Mouse (Mus musculus) forebrain, embryonic 10.5 days (tissue): ENCODE data around the gene Fosl1. TPM values are rescaled to one million over a fixed set of nuclear protein-coding genes. Genes with fewer than 3 reads are reported as not detected.
A peak's percentile ranks its signal among the peaks of the same experiment; 100 is the strongest.

Experiments used
- DNase-seq: peaks from one replicate; pipeline ENCODE4 v3.0.0-alpha.2; 2017; ENCODE audit warnings: low spot score; ENCODE audit errors: extremely low spot score
- H3K27ac ChIP-seq: fragments of 300-500 bp; sonication (generic); 2 replicates; pipeline ENCODE4 v1.5.1; 2016; ENCODE audit warnings: mild to moderate bottlenecking
- H3K27me3 ChIP-seq: fragments of 300-500 bp; sonication (generic); 2 replicates; pipeline ENCODE4 v1.6.1; 2016; ENCODE audit warnings: mild to moderate bottlenecking; ENCODE audit not compliant: poor library complexity, severe bottlenecking
- H3K36me3 ChIP-seq: fragments of 300-500 bp; sonication (generic); replicated peaks from 2 replicates; pipeline ENCODE4 v1.6.1; 2016; ENCODE audit warnings: mild to moderate bottlenecking, moderate library complexity
- H3K4me1 ChIP-seq: fragments of 300-500 bp; sonication (generic); 2 replicates; pipeline ENCODE4 v1.6.1; 2016
- H3K4me3 ChIP-seq: fragments of 300-500 bp; sonication (generic); 2 replicates; pipeline ENCODE4 v1.5.1; 2016; ENCODE audit warnings: mild to moderate bottlenecking, moderate library complexity
- H3K9me3 ChIP-seq: fragments of 300-500 bp; sonication (generic); 2 replicates; pipeline ENCODE4 v1.6.1; 2016; ENCODE audit warnings: mild to moderate bottlenecking, moderate library complexity
- WGBS: fragments of 180-500 bp; shearing (Covaris S2); methylation state at CpG from one replicate; pipeline ENCODE4 v1.1.7; 2016; 5-methylcytosine and 5-hydroxymethylcytosine counted together
- polyA plus RNA-seq: library from polyadenylated mRNA; unstranded; fragments of >200 nt; fragmentation: Nextera tagmentation; extraction: Ambion mirVana; gene quantifications from 2 replicates; pipeline ENCODE4 v1.2.1, GENCODE M21; 2016

Gene Fosl1
- polyA plus RNA-seq, 1 experiment from 2014 or later: not detected

DNA sequence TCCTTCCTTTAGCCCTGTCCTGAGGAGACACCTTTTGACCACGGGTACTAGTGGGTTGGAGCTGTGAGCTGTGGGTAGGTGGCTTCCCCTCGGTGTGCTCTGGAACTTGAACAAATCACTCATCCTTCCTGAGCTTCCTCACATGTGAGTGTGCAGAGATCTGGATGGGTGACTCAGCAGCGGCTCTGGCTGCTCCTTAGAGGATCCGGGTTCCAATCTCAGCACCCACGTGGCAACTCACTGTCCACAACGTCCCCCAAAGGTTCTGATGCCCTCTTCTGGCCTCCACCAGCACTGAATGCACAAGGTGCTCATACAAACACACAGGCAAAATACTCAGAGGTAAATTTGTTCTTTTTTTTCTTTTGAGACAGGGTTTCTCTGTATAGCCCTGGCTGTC is 4.4 kb downstream of the Fosl1 start:
- Histone ChIP-seq H3K4me1 (peaks cover 43% of the 10 kb centered on the region), H3K27ac (no peak overlapping the region), H3K9me3 (peaks cover 6% of the 10 kb centered on the region; the same call in 1 of the 2 replicates), H3K4me3 (no peak overlapping the region), H3K27me3 (peaks cover 53% of the 10 kb centered on the region), H3K36me3 (peaks cover 16% of the 10 kb centered on the region)
- 80% methylated on average over 6 of the region's 6 CpGs for WGBS
- no peak for DNase-seq

DNA sequence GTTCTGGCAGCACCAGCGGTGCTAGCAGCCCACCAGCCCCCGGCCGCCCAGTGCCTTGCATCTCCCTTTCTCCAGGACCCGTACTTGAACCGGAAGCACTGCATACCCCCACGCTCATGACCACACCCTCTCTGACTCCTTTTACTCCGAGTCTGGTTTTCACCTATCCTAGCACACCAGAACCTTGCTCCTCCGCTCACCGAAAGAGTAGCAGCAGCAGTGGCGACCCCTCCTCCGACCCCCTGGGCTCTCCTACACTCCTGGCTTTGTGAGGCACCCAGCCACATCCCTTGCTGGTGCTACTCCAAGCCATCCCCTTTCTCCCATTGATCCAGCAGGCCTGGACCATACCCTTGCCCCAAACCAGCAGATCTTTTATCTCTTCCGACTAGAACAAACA is 7.7 kb downstream of the Fosl1 start:
- peaks cover 39% of the 10 kb centered on the region for H3K27me3 ChIP-seq
- 86% methylated on average over 12 of the region's 12 CpGs for WGBS
- no peak for DNase-seq
- no peak overlapping the region for H3K27ac ChIP-seq
- peaks cover 43% of the 10 kb centered on the region for H3K4me1 ChIP-seq
- no peaks in the 10 kb centered on the region for H3K9me3 ChIP-seq
- peaks cover 16% of the 10 kb centered on the region for H3K36me3 ChIP-seq
- H3K4me3 ChIP-seq: peak overlapping the region; percentile 87

DNA sequence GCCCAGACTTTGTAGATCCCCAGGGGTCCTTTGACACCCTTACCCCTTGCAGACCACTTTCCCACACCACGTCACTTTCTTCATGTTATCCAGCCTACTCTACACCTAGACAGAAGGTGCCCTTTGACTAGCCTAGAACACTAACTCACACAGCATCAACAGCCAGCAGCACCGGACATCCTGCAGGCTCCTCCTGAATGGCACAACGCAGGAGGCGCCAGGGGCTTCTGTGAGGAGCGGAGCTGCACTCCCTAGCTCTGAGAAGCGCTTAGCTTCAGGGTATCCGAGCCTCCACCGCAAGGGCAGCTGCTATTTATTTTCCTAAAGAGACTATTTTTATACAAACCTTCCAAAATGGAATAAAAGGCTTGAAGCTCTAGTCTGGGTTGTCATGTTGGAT is 8.2 kb downstream of the Fosl1 start:
- DNase-seq: no peak
- Histone ChIP-seq H3K27me3 (peaks cover 34% of the 10 kb centered on the region), H3K4me1 (peaks cover 44% of the 10 kb centered on the region), H3K27ac (peak overlapping the region; percentile 88; the same call in 1 of the 2 replicates), H3K9me3 (no peaks in the 10 kb centered on the region), H3K4me3 (peak overlapping the region; percentile 87), H3K36me3 (peaks cover 16% of the 10 kb centered on the region)
- WGBS: 72% methylated on average over 8 of the region's 8 CpGs

DNA sequence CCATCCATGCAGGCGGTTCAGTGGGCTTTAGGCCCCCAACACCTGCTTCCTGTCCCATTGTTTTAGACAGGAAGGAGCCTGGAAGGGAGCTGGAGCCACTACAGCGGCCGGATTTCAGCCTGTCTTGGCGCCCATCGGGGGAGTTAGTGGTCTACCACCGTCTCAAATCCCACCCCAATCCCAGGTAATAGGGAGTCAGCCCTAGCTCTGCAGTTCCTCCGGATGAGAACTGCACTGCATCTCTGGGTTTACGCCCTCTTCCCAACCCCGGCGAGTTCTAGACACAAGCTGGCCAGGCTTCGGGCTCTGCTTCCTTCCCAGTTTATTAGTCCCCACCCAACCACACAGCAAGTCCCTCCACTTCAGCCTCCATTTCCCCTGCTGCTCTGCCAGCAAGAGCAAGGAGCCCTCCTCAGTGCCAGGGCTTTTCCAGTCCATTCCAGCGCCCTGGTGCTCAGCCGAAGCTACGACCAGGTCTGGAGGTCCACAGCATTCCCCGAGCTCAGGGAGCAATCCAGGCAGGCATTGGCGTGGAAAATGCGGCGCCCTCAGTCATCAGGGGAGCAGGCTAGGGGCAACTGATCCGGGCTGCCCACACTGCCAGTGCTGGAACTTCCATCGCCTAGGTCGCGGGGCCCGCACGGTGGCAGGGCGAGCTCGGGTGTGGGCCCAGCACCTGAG is 9.0 kb downstream of the Fosl1 start:
- WGBS: 7% methylated on average over 26 of the region's 26 CpGs
- DNase-seq: no peak
- H3K4me1 ChIP-seq: peaks cover 51% of the 10 kb centered on the region
- peaks cover 16% of the 10 kb centered on the region for H3K36me3 ChIP-seq
- peaks cover 26% of the 10 kb centered on the region for H3K27me3 ChIP-seq
- no peaks in the 10 kb centered on the region for H3K9me3 ChIP-seq
- peak overlapping the region; percentile 87 for H3K4me3 ChIP-seq
- H3K27ac ChIP-seq: peak overlapping the region; percentile 88

DNA sequence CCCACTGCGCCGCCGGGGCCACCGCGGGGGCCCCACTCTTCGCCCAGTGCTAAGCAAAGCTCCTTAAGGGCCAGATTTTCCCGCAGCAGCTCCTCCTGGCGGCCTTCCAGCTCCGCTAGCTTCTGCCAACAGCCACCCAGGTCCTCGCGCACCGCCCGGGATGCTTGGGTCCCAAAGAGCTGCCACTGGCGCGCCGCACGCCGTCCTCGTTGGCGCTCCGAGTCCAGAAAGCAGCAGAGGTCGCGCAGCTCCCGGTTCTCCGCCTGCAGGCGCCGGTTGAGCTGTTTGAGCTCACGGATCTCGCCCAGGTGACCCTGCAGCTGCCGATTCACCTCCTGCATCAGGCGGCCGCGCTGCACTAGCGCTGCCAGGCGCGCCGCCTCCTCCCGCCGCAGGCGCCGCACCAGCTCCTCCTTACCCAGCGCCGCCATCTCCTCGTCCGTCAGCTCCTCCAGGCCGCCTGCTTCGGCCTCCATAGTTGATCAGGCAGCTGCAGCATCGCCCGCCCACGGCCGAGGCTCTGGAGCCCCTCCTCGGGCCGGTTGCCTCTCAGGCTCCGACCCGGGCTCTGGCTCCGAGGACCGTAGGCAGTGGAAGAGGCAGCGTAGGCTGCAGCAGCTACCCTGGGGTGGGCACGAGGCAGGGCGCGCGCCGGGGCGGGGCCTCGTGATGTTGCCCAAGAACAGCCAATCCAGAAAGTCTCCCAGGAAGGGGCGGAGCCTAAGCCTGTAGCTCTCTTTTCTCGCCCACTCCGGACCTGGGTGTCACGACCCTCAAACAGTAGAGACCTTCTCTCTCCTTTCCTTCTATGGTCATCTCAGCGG is 9.8 kb downstream of the Fosl1 start:
- peaks cover 19% of the 10 kb centered on the region for H3K27me3 ChIP-seq
- under 1% methylated on average over 70 of the region's 70 CpGs for WGBS
- H3K4me1 ChIP-seq: peaks cover 55% of the 10 kb centered on the region
- peak overlapping the region; percentile 88 for H3K27ac ChIP-seq
- H3K36me3 ChIP-seq: peaks cover 18% of the 10 kb centered on the region
- peak; percentile 94 for DNase-seq
- H3K9me3 ChIP-seq: no peaks in the 10 kb centered on the region
- H3K4me3 ChIP-seq: peak overlapping the region; percentile 87

DNA sequence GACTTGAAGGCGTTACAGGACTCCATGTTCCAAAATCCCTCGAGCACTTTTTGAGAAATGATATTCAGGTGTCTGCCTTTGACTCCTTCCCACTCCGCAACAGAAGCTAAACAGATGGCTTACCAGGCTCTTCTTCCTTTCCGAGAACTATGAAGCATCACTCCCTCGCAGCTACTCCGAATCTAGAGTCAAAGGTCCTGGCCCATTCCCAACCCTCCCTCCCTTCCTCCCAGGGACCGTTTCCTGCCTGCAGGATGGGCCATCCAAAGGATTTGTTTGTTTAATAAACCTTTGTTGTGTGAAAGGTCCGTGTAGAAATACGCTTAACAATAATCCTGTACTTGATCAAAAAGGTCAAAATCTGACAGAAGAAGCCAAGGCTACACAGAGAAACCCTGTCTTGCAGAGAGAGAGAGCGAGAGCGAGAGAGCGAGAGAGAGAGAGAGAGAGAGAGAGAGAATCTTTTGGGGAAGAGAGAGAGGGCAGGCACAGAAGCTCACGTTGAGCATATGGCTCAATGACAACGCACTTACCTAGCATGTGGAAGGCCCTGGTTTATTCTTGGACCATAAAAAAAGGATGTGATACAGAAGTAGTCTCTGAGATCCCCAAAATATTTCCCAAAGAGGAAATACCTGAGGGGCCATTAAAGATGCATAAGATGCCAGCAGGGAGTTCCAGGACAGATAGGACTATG is 10.5 kb downstream of the Fosl1 start, which contains the start of gene Ccdc85b:
TSS of gene Ccdc85b (minus strand) at position 149 of the 697 bp plus-strand sequence.
- WGBS: 15% methylated on average over 14 of the region's 14 CpGs
- peak within 1 kb of the TSS; percentile 87 for H3K4me3 ChIP-seq
- peaks cover 26% of the 10 kb centered on the region for H3K36me3 ChIP-seq
- peaks cover 55% of the 10 kb centered on the region for H3K4me1 ChIP-seq
- peak within 1 kb of the TSS; percentile 88 for H3K27ac ChIP-seq
- no peak for DNase-seq
- peaks cover 19% of the 10 kb centered on the region for H3K27me3 ChIP-seq
- no peaks in the 10 kb centered on the region for H3K9me3 ChIP-seq

DNA sequence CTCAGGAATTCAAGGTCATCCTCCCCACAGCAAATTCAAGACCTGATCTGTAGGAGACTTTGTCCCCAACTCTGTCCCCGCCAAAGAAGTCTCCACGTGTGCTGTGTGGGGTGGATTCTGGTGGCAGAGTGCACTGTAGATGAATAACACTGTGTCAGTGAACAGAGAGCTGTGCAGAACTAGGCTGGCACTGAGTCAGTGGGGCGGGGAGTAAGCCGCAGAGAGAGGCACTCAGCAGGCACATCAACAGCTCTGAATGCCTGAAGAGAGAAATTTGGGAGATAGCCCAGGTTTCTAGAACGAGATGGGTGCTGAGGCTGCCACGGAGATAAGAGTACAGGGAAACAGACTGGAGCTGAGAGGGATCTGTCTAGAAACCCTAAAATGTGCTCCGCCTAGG is 11.7 kb downstream of the Fosl1 start:
- WGBS: 68% methylated on average over 7 of the region's 7 CpGs
- peaks cover 61% of the 10 kb centered on the region for H3K4me1 ChIP-seq

DNA sequence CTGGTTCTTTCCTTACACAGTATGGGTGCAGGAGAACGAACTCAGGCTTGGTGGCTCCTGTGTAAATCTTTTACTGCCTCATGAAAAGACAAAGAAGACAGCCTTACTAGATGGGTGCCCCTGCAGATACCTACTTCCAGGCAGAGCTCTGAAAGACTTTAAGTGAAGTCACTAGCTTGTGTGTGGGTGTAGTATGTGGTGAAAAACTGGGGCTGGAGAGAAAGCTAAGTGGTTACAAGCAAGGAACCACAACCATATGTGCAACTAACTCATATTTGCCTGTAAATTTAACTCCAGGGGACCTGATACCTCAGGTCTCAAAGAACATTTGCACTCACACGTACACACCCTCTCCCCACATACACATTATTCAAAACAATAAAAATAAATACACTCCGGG is 12.5 kb downstream of the Fosl1 start:
- no peak for DNase-seq
- H3K27ac ChIP-seq: peak overlapping the region; percentile 90
- H3K36me3 ChIP-seq: peaks cover 32% of the 10 kb centered on the region
- peaks cover 19% of the 10 kb centered on the region for H3K27me3 ChIP-seq
- H3K9me3 ChIP-seq: no peaks in the 10 kb centered on the region
- peaks cover 62% of the 10 kb centered on the region for H3K4me1 ChIP-seq
- peak overlapping the region; percentile 86 for H3K4me3 ChIP-seq
- 30% methylated on average over 3 of the region's 3 CpGs for WGBS

More for the DNA sequence above, 11.7 kb downstream of the Fosl1 start:
- H3K4me3 ChIP-seq: no peak overlapping the region
- H3K27ac ChIP-seq: no peak overlapping the region
- peaks cover 32% of the 10 kb centered on the region for H3K36me3 ChIP-seq
- DNase-seq: no peak
- no peaks in the 10 kb centered on the region for H3K9me3 ChIP-seq
- peaks cover 19% of the 10 kb centered on the region for H3K27me3 ChIP-seq

DNA sequence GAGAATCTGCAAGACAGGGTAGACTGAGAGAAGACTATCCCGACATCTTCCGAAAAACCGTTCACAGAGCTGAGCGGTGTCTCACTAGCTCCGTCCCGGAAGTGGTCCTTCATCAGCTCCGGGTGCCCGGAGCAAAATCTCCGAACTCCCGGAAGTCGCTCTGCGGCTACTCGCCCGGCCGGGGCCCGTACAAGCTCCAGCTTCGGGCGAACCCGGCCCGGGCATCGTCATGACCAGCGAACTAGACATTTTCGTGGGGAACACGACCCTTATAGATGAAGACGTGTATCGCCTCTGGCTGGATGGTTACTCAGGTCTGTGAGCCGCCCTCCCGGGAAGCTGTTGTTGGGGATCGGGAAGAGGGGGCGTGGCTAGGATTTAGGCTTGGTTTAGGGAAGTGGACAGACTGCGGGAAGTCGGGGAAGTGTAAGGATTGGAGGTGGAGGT is 13.1 kb downstream of the Fosl1 start, which contains the start of gene Fibp:
TSS of gene Fibp (plus strand) at position 151 of the 447 bp plus-strand sequence.
- Histone ChIP-seq H3K27me3 (peaks cover 19% of the 10 kb centered on the region), H3K27ac (peak within 1 kb of the TSS; percentile 90), H3K36me3 (peaks cover 35% of the 10 kb centered on the region), H3K9me3 (no peaks in the 10 kb centered on the region), H3K4me1 (peaks cover 56% of the 10 kb centered on the region), H3K4me3 (peak within 1 kb of the TSS; percentile 86)
- WGBS: under 1% methylated on average over 32 of the region's 32 CpGs
- peak; percentile 92 for DNase-seq

DNA sequence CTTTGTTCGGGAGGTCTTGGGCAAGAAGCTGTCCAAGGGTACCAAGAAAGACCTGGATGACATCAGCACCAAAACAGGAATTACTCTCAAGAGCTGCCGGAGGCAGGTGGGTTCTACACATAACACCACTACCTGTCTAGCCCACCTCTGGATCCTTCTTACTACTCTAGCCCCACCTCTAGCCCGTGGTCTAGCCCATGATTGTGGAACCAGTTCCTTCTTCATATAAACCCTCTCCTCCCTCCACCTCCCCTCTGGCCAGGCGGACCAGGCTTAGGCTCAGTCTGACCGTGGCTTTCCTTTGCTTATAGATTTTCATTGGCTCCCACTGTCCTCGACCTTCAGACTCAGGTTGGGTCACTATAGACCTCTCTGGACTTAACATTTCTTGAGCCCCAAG is 14.1 kb downstream of the Fosl1 start:
- H3K36me3 ChIP-seq: peaks cover 44% of the 10 kb centered on the region
- H3K27ac ChIP-seq: no peak overlapping the region
- WGBS: 89% methylated on average over 6 of the region's 6 CpGs
- H3K27me3 ChIP-seq: peaks cover 19% of the 10 kb centered on the region
- DNase-seq: no peak
- H3K4me3 ChIP-seq: peak overlapping the region; percentile 86
- H3K4me1 ChIP-seq: peaks cover 47% of the 10 kb centered on the region
- H3K9me3 ChIP-seq: no peaks in the 10 kb centered on the region

DNA sequence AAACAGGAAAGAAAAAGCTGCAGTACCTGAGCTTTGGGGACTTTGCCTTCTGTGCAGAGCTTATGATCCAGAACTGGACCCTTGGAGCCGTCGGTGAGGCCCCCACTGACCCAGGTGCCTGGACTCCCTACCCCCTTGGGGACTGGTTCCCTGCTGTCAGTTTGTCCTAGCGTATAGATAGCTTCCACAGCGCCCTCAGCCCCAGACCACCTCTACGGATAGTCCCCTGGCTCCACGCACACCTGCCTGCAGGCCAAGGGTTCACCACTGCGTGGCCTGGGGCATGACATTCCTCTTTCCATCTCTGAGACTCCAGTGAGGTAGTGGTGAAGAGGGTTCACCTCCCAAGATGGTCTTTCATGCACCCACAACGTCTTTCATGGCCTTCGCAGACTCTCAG is 15.9 kb downstream of the Fosl1 start:
- 88% methylated on average over 9 of the region's 9 CpGs for WGBS
- Histone ChIP-seq H3K36me3 (peaks cover 61% of the 10 kb centered on the region), H3K4me3 (no peak overlapping the region; the same call in 1 of the 2 replicates), H3K4me1 (peaks cover 29% of the 10 kb centered on the region), H3K27me3 (peaks cover 16% of the 10 kb centered on the region), H3K27ac (no peak overlapping the region), H3K9me3 (no peaks in the 10 kb centered on the region)
- DNase-seq: no peak

DNA sequence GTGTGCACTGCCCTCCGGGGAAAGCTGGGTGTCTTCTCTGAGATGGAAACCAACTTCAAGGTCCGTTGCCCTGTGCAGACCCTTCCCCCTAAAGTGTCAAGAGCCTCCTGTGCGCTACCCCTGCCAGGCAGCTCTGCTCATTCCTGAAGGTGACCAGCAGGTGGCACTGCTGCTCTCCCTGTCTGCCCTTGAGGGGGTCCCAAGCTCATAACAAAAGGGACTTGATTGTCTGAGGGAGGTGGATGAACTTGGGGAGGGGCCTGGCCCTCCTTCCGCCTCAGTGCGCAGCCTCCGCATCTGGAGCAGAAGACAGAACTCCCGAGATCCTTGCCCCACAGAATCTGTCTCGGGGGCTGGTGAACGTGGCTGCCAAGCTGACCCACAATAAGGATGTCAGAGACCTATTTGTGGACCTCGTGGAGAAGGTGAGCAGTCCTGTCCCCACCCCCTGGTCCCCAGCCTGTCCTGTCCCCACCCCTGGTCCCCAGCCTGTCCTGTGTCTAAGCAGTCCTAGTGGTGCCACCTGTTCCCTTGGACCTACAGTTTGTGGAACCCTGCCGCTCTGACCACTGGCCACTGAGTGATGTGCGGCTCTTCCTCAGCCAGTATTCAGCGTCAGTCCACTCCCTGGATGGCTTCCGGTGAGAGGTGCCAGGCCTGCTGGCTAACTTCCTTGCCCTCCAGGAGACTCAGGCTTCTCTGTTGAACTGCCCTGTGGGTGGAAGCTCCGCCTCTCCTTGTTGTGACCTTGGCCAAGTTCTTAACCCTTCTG is 16.6 kb downstream of the Fosl1 start:
- 63% methylated on average over 15 of the region's 15 CpGs for WGBS
- H3K27me3 ChIP-seq: peaks cover 9% of the 10 kb centered on the region
- peak; percentile 74 for DNase-seq
- H3K4me1 ChIP-seq: peaks cover 26% of the 10 kb centered on the region
- H3K36me3 ChIP-seq: peaks cover 61% of the 10 kb centered on the region
- H3K4me3 ChIP-seq: peak overlapping the region; percentile 31
- no peaks in the 10 kb centered on the region for H3K9me3 ChIP-seq
- peak overlapping the region; percentile 78 for H3K27ac ChIP-seq
